Mouse (Mus musculus) lung, postnatal 0 days (tissue): ENCODE measurements around the gene Ltbp2. TPM values are rescaled to one million over a fixed set of nuclear protein-coding genes. Genes with fewer than 3 reads are reported as not detected.
A peak's percentile ranks its signal among the peaks of the same experiment; 100 is the strongest.

Experiments used
- ATAC-seq: fragments of 200-750 bp; cut with Nextera tagmentation; 2 replicates; pipeline ENCODE4 v1.8.0; 2017; ENCODE audit warnings: moderate library complexity
- DNase-seq: peaks from one replicate; pipeline ENCODE4 v3.0.0-alpha.2; 2016; ENCODE audit warnings: low spot score
- H3K27ac ChIP-seq: fragments of 300-500 bp; sonication (generic); 2 replicates; pipeline ENCODE4 v1.5.1; 2014; ENCODE audit warnings: antibody characterized with exemption, mild to moderate bottlenecking, low read length, mixed read lengths
- H3K27me3 ChIP-seq: fragments of 300-500 bp; sonication (generic); replicated peaks from 2 replicates; pipeline ENCODE4 v1.6.1; 2014; ENCODE audit warnings: low read length, mixed read lengths; ENCODE audit not compliant: insufficient read depth
- H3K36me3 ChIP-seq: fragments of 300-500 bp; sonication (generic); 2 replicates; pipeline ENCODE4 v1.6.1; 2014; ENCODE audit warnings: low read length, mixed read lengths; ENCODE audit not compliant: insufficient read depth
- H3K4me1 ChIP-seq: fragments of 300-500 bp; sonication (generic); 2 replicates; pipeline ENCODE4 v1.6.1; 2014; ENCODE audit warnings: antibody characterized with exemption, low read depth, low read length, mixed read lengths; ENCODE audit not compliant: insufficient read depth
- H3K4me2 ChIP-seq: fragments of 300-500 bp; sonication (generic); replicated peaks from 2 replicates; pipeline ENCODE4 v1.6.1; 2014; ENCODE audit warnings: low read depth, mild to moderate bottlenecking, low read length, moderate library complexity, mixed read lengths
- H3K4me3 ChIP-seq: fragments of 300-500 bp; sonication (generic); 2 replicates; pipeline ENCODE4 v1.5.1; 2014; ENCODE audit warnings: low read depth, low read length
- H3K9ac ChIP-seq: fragments of 300-500 bp; sonication (generic); replicated peaks from 2 replicates; pipeline ENCODE4 v1.6.1; 2014; ENCODE audit warnings: low read depth, mild to moderate bottlenecking
- H3K9me3 ChIP-seq: fragments of 300-500 bp; sonication (generic); 2 replicates; pipeline ENCODE4 v1.6.1; 2016; ENCODE audit warnings: low read length, mixed read lengths
- CTCF ChIP-seq: IDR thresholded peaks from 2 replicates; pipeline ENCODE4 v1.5.1; 2016; ENCODE audit warnings: antibody characterized with exemption, mild to moderate bottlenecking
- EP300 ChIP-seq: IDR thresholded peaks from 2 replicates; pipeline ENCODE4 v1.6.1; 2016; ENCODE audit warnings: antibody characterized with exemption, mild to moderate bottlenecking, control low read depth
- WGBS: fragments of 180-500 bp; shearing (Covaris S2); extraction: QIAGEN DNeasy Blood & Tissue Kit; methylation state at CpG from one replicate; pipeline ENCODE4 v1.1.7; 2014; 5-methylcytosine and 5-hydroxymethylcytosine counted together
- polyA plus RNA-seq: library from polyadenylated mRNA; unstranded; fragments of >200 nt; fragmentation: Nextera tagmentation; extraction: Ambion mirVana; gene quantifications from 2 replicates; pipeline ENCODE4 v1.2.1, GENCODE M21; 2015

The Ltbp2 gene
- polyA plus RNA-seq, 1 experiment from 2014 or later = 22.4 TPM

- Histone ChIP-seq H3K4me3 (no peak overlapping the region), H3K4me2 (no peak overlapping the region), H3K9ac (no peak overlapping the region), H3K27ac (peak overlapping the region; percentile 26; the same call in 1 of the 2 replicates), H3K4me1 (peaks cover 11% of the 10 kb centered on the region; the same call in 1 of the 2 replicates), H3K36me3 (peaks cover 14% of the 10 kb centered on the region; the same call in 1 of the 2 replicates), H3K27me3 (no peaks in the 10 kb centered on the region), H3K9me3 (no peaks in the 10 kb centered on the region)
- no peak for DNase-seq
- no peak for ATAC-seq
- TF ChIP-seq CTCF (no peak), EP300 (no peak)
- WGBS = 52% methylated on average over 5 of the region's 5 CpGs
These were observed 110.1 kb downstream of the Ltbp2 start for GRCm38 (mm10) chr12:84766113-84766735.

- ATAC-seq = no peak
- H3K9ac ChIP-seq = no peak overlapping the region
- no peaks in the 10 kb centered on the region for H3K27me3 ChIP-seq
- H3K36me3 ChIP-seq = peaks cover 14% of the 10 kb centered on the region; the same call in 1 of the 2 replicates
- no peak overlapping the region for H3K27ac ChIP-seq
- 84% methylated on average over 15 of the region's 15 CpGs for WGBS
- no peak overlapping the region for H3K4me3 ChIP-seq
- peaks cover 11% of the 10 kb centered on the region; the same call in 1 of the 2 replicates for H3K4me1 ChIP-seq
- TF ChIP-seq CTCF (no peak), EP300 (no peak)
- no peaks in the 10 kb centered on the region for H3K9me3 ChIP-seq
- H3K4me2 ChIP-seq = no peak overlapping the region
- DNase-seq = no peak
These were observed 110.8 kb downstream of the Ltbp2 start for GRCm38 (mm10) chr12:84765506-84765905.

GRCm38 (mm10) chr12:84764756-84765155 lies 111.6 kb downstream of the Ltbp2 start:
- Histone ChIP-seq H3K4me1 (peaks cover 11% of the 10 kb centered on the region; the same call in 1 of the 2 replicates), H3K9me3 (no peaks in the 10 kb centered on the region), H3K27me3 (no peaks in the 10 kb centered on the region), H3K4me2 (no peak overlapping the region), H3K9ac (no peak overlapping the region), H3K4me3 (no peak overlapping the region), H3K36me3 (peaks cover 14% of the 10 kb centered on the region; the same call in 1 of the 2 replicates), H3K27ac (peak overlapping the region; percentile 22; the same call in 1 of the 2 replicates)
- DNase-seq = peak; percentile 65
- peak; percentile 13; the same call in 1 of the 2 replicates for ATAC-seq
- TF ChIP-seq EP300 = peak; percentile 40; the same call in 1 of the 2 replicates
- no peak for TF ChIP-seq CTCF
- WGBS = 65% methylated on average over 7 of the region's 7 CpGs

DNA sequence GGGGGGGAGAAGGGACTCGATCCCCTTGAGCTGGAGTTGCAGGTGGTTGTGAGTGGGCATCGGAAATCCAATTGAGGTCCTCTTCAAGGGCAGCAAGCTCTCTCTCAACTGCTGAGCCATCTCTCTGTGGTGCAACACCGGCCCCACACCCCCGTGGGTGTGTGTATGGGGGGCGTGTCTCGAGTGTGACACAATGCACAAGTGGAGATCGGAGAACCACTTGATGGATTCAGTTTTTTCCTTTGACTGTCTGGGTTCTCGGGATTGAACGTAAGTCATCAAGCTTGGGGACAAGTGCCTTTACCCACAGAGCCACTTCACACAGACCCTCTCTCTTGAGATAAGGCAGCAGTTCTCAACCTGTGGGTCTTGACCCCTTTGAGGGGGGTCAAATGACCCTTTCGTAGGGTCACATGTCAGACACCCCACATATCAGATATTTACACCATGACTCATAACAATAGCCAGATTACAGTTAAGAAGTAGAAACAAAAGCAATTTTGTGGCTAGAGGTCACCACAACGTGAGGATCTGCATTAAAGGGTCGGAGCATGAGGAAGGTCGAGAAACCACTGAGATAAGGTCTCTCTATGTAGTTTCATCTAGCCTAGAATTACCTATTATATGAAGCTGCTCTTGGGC lies 112.6 kb downstream of the Ltbp2 start:
- Histone ChIP-seq H3K9me3 (no peaks in the 10 kb centered on the region), H3K9ac (no peak overlapping the region), H3K4me2 (no peak overlapping the region), H3K4me1 (peaks cover 11% of the 10 kb centered on the region; the same call in 1 of the 2 replicates), H3K36me3 (peaks cover 19% of the 10 kb centered on the region; the same call in 1 of the 2 replicates), H3K27ac (peak overlapping the region; percentile 69; the same call in 1 of the 2 replicates), H3K4me3 (no peak overlapping the region), H3K27me3 (no peaks in the 10 kb centered on the region)
- ATAC-seq (peak; percentile 56), DNase-seq (peak; percentile 67)
- WGBS = 44% methylated on average over 13 of the region's 13 CpGs
- TF ChIP-seq CTCF (no peak), EP300 (peak; percentile 90)

- WGBS = 51% methylated on average over 5 of the region's 5 CpGs
- Histone ChIP-seq H3K36me3 (peaks cover 27% of the 10 kb centered on the region; the same call in 1 of the 2 replicates), H3K27me3 (no peaks in the 10 kb centered on the region), H3K4me1 (peaks cover 5% of the 10 kb centered on the region; the same call in 1 of the 2 replicates), H3K9ac (no peak overlapping the region), H3K4me3 (no peak overlapping the region), H3K27ac (peak overlapping the region; percentile 69), H3K4me2 (no peak overlapping the region), H3K9me3 (no peaks in the 10 kb centered on the region)
- 0 out of 2 replicates have a peak, but pooled peaks have one; percentile 12 for TF ChIP-seq EP300
- TF ChIP-seq CTCF = no peak
- DNase-seq = peak; percentile 78
- ATAC-seq = no peak
These were observed 113.8 kb downstream of the Ltbp2 start for GRCm38 (mm10) chr12:84762532-84762931.

GRCm38 (mm10) chr12:84759063-84759462 lies 117.3 kb downstream of the Ltbp2 start:
- TF ChIP-seq EP300 (no peak), CTCF (peak; percentile 60)
- H3K9ac ChIP-seq = no peak overlapping the region
- no peak overlapping the region for H3K4me2 ChIP-seq
- ATAC-seq (no peak), DNase-seq (peak; percentile 51)
- WGBS = 67% methylated on average over 2 of the region's 2 CpGs
- H3K27ac ChIP-seq = no peak overlapping the region
- H3K36me3 ChIP-seq = peaks cover 38% of the 10 kb centered on the region; the same call in 1 of the 2 replicates
- H3K4me3 ChIP-seq = no peak overlapping the region
- H3K27me3 ChIP-seq = no peaks in the 10 kb centered on the region
- H3K9me3 ChIP-seq = no peaks in the 10 kb centered on the region
- H3K4me1 ChIP-seq = no peaks in the 10 kb centered on the region
